Mouse (Mus musculus): ENCODE data around the gene D030056L22Rik.

D030056L22Rik gene

DNA sequence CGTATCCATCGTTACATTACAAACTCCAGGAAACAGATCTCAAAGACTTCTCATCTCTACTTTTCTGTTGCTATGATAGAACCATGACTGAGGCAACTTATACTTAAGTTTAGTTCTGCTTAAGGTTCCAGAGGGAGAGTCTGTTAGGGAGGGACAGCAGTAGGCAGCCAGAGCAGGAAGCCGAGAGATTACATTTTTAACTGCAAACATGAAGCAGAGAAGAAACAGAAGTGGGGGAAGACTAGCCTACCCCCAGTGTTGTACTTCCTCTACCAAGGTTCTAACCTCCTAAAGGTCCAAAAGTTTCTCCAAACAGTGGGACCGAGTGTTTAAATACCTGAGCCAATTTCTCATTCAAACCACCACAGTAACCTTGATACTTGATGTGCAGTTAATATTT, 22.9 kb downstream of the D030056L22Rik start:
- no peak for DNase-seq

DNA sequence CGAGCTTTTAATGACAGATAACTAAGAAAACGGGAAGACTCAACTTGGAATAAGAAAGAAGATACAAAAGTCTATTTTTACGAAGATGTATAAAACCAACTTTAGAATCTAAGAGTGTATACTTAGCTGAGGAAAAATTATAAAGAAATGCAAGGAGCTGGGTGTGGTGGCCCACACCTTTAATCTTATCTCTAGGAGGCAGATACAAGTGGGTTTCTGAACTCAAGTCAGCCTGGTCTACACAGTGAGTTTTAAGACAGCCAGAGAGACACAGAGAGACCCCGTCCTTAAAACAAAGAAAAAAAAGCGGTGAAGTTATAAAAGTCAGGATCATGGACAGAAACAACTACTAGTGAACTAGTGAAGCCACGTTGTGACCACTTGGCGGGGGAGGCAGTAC, 26.2 kb downstream of the D030056L22Rik start:
- DNase-seq: no peak

DNA sequence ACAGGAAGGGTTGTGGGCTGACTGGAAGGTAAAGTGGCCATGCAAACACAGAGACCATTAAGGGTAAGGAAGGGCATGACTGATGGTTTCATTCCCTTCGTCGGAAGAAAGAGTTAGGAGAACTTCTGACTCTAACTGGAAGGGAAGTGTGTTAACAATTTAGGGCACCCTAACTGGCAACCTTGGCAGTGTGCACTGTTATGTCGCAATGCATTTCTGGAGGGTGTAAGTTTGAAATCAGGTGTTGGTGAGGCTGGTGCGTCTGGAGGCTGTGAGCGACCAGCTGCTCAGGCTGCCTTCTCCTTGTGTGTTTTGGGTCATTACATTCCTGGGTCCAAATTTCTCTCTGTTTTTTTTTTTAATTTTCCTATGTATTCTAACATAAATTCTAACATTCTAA, 31.0 kb downstream of the D030056L22Rik start:
- no peak for DNase-seq

DNA sequence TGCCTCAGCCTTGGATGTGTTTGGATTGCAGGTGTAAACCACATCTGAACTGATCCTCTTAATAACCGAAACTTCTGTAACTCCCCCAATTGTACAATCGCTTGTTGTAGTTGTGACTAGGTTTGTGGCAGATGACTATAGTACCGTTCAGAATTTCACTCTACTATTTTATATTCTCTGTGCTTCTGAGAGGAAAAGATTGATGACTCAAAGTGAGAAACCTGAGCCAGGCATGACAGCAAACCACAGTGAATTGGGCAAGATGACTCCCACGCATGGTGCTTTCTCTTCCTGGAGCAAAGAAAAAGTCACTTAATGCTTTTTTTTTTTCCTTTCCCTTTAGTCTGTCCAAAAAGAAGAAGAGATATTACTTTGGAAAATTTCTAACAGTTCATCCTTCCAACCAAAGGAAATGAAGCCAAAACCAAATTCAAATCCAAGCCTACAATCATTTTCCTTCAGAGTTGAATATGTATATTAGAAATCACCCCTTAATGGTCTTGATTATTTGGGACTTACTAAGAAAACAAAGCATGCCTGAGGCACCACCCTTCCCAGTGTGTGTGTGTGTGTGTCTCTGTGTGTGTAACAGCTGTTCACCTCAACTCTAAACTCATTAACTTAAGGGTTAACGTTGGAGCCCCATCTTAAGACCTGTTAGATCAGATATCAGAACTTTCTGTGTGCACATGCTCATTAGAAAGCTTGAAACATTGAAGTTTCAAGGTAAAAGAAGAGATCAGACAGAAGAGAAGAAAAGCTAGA, 33.8 kb downstream of the D030056L22Rik start:
- no peak for DNase-seq

DNA sequence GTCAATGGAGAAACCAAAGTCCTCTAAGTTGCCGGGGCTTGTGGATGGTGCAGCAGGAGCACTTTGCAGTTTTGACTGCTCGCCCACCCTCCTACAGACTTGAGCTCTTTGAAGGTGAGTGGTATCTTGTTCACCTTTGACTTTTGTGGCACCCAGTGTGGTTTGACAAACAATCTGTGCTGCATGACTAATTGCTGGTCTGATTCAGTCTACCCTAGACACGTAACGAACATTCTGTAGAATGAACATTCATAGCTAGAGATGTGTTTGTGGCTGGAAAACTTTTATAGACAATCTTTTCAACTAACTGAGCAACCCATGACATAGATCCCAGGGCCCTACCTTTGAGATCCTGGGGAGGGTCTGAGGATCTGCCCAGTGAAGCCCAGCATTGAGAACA, 34.4 kb downstream of the D030056L22Rik start:
- no peak for DNase-seq

DNA sequence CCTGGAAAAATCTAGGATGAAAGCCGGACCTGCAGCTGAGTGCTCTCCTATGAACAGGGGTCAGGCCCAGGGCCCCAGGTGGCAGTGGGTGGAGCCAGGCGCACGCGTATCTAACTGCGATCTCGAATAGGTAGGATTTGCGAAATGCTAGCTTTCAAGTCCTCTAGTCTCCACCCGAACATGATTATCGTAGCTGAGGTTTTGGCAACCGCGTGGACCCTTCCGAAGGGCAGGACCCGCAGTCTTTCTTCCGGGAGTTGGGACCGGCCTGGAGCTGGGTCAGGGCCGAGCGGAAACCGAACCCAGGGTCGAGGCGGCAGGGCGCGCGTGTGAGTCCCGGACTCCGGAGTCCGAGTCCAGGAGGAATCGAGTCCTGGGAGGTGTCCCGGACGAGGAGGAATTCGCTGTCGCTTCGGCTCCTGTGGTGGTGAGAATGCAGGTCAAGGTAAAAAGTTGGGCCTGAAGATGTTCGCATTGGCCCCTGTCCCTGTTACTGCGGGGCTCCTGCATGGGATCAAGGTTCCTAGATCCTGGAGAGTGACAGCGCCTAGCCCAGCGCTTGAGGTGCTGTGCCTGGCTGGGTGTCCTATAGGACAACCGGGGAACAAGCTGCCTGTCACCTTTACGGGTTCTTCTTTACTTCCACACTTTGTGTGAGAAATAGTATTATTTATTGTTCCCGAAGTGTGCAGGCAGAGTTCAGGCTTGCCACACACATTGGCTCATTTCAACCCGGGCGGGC, 36.8 kb downstream of the D030056L22Rik start, which contains the start of gene Trpm6:
Gene Trpm6 (plus strand): TSS at position 386 of the 742 bp plus-strand sequence.
- DNase-seq: no peak

DNA sequence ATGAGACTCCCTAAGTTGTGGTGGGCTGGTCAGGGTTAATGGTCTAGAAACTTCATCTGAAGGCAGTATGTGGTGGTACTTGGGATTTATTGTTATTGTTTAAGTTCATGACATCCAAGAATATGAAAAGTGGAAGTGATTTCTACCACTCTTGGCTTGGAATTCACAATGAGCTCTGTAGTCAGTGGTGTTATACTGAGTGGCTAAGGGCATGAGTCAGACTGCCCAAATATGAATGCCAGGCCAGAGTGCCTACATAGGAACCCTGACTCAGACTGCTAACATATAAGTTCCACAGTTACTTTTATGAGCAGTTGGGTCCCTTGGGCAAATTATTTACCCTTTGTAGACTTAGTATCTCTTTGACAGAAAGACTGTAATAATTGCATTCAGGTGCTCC, 44.2 kb downstream of the D030056L22Rik start:
- DNase-seq: no peak

DNA sequence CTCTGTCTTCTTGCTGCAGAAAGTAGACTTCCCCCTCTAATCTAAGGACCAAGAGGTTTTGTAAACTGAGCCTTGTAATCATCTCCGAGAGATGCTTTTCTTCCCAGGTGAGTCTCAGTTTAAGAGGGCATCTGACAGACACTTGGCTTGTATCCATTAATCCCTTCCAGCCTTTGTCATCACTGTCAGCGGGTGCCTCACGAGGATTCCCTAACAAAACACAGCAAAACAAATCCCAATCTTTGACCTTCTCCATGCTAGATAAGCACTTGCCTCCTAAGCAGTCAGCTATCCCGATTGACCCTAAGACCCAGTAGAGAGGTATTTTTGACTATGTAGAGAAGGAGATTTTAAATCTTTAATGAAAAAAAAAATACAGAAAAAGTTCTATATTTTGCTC, 44.7 kb downstream of the D030056L22Rik start:
- DNase-seq: no peak

DNA sequence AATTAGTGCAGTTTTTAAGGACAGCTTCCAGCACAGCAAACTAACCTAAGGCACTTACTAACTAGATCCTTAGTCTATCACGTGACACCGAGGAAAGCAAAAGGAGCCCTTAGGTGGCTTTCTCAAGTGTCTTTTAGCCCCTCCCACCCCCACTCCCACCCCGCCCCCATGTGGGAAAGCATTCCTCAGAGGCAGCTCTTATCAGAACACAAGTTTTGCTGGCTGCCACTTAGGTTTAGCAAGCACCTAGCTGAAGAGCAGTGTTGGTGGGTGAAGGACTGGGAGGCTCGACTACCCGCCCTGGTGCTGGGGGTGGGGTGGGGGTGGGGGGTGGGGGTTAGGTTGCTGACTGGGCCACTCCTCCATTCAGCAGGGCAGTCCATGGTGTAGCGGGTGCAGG, 45.3 kb downstream of the D030056L22Rik start:
- no peak for DNase-seq

DNA sequence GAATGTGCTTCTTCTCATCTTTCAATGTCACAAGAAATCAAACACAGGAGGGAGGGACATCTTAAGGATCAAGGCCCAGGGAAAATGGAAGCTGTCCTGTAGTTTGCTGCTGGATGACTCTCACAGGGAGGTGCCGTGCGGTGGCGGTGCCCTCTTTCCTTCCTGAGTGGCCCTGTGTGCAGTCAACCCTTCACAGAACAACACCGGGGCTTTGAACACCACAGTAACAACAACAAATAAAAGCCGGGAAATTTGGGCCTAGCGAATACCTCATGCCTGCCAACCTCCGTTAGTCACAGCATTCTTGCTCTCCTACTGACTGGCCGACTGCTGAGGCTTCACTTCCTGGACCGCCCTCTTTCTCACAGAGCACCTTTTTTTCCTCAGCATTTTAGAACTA, 45.9 kb downstream of the D030056L22Rik start:
- DNase-seq: no peak

DNA sequence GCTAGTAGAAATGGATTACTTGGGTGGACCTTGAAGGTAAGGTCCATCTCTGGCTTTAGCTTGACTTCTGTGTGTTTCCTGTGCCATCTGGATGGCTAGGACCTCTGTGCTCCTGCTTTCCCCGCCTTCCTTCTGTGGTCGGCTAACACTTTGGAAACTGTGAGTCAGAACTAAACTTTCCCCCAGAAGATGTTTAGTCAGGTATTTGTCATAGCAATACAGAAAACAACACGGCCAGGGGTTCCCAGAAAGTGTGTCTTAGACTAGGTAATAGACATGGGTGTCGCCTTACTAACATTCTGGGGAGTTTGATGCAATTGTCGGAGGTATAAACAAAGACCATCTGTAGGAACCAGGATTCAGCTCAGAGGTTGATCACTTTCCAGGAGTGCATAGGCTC, 53.4 kb downstream of the D030056L22Rik start:
- DNase-seq: no peak
